Mouse (Mus musculus) liver, embryonic 14.5 days (tissue): Measurements from ENCODE around the gene Psmd1.

Experiments
- CTCF ChIP-seq: IDR thresholded peaks from 2 replicates; pipeline ENCODE4 v1.5.1; 2016; ENCODE audit warnings: antibody characterized with exemption, low read depth, control low read depth
- EP300 ChIP-seq: IDR thresholded peaks from 2 replicates; pipeline ENCODE4 v1.6.1; 2016; ENCODE audit warnings: antibody characterized with exemption, low read depth

GRCm38 (mm10) chr1:86133337-86133736 lies 69.2 kb downstream of the Psmd1 start, which contains the start of gene Gm21972:
- TF ChIP-seq CTCF (no peak), EP300 (no peak)
